Mouse (Mus musculus) activated CD4-positive, CD25-positive, alpha-beta regulatory T cell, adult 4 months (primary cell): ENCODE measurements around the gene Xntrpc. TPM values are rescaled to one million over a fixed set of nuclear protein-coding genes. Genes with fewer than 3 reads are reported as not detected.

Source experiments
- polyA plus RNA-seq, 2 experiments: library from polyadenylated mRNA; unstranded; fragments of 100-300 nt; shearing (Covaris generic); gene quantifications; one replicate each; pipeline ENCODE4 v1.2.1; 2017

Xntrpc gene
- polyA plus RNA-seq, 2 experiments from 2014 or later: 0.83 TPM; not detected in 1

Other genes starting within 250 kb of the Xntrpc start
- not detected for gene Phox2a, start 247.4 kb upstream of the Xntrpc start, polyA plus RNA-seq
- 1 to 10 TPM; 1.5 to 2.6 TPM for gene Inppl1, start 227.5 kb upstream of the Xntrpc start, polyA plus RNA-seq
- gene Folr2, start 208.5 kb upstream of the Xntrpc start, polyA plus RNA-seq: not detected
- gene Anapc15, start 202.0 kb upstream of the Xntrpc start, polyA plus RNA-seq: 10 to 100 TPM; 47.2 to 61.9 TPM
- gene Folr1, start 194.9 kb upstream of the Xntrpc start, polyA plus RNA-seq: not detected
- gene Lamtor1, start 159.8 kb upstream of the Xntrpc start, polyA plus RNA-seq: 100 to 1,000 TPM; 127 to 131 TPM
- under 1 TPM in 1 of 2 experiments, not detected in 1; 0.46 TPM for gene Tomt, start 159.4 kb upstream of the Xntrpc start, polyA plus RNA-seq
- 1 to 10 TPM; 1.8 to 2.0 TPM for gene Lrrc51, start 131.8 kb upstream of the Xntrpc start, polyA plus RNA-seq
- 10 to 100 TPM; 59.1 to 76.8 TPM for gene Numa1, start 131.6 kb upstream of the Xntrpc start, polyA plus RNA-seq
- gene Il18bp, start 47.0 kb upstream of the Xntrpc start, polyA plus RNA-seq: 1 to 10 TPM; 5.2 to 8.0 TPM
- 10 to 100 TPM; 19.5 to 20.2 TPM for gene Rnf121, start 244 bp upstream of the Xntrpc start, polyA plus RNA-seq
- 10 to 100 TPM; 14.4 to 15.2 TPM for gene Xndc1, start 202 bp upstream of the Xntrpc start, polyA plus RNA-seq
- under 1 TPM; 0.27 to 0.45 TPM for gene Trpc2, start 17.4 kb downstream of the Xntrpc start, polyA plus RNA-seq
- not detected for gene Art1, start 36.0 kb downstream of the Xntrpc start, polyA plus RNA-seq
- under 1 TPM in 1 of 2 experiments, not detected in 1; 0.21 TPM for gene Art5, start 43.8 kb downstream of the Xntrpc start, polyA plus RNA-seq
- not detected for gene Chrna10, start 51.1 kb downstream of the Xntrpc start, polyA plus RNA-seq
- gene Nup98, start 144.5 kb downstream of the Xntrpc start, polyA plus RNA-seq: 10 to 100 TPM; 33.8 to 33.9 TPM
- gene Pgap2, start 144.5 kb downstream of the Xntrpc start, polyA plus RNA-seq: 10 to 100 TPM; 47.6 to 62.3 TPM
- gene Rhog, start 190.3 kb downstream of the Xntrpc start, polyA plus RNA-seq: 100 to 1,000 TPM; 179 to 195 TPM
- gene Stim1, start 202.1 kb downstream of the Xntrpc start, polyA plus RNA-seq: 10 to 100 TPM; 39.4 to 46.8 TPM